Mouse (Mus musculus) MEL (cell line): ENCODE measurements around the gene Ap1ar. TPM values are rescaled to one million over a fixed set of nuclear protein-coding genes. Genes with fewer than 3 reads are reported as not detected.

Experiments
- DNase-seq: peaks from one replicate; pipeline ENCODE4 v3.0.0; 2011; ENCODE audit warnings: low read depth, low spot score
- H3K27ac ChIP-seq: 2 replicates; pipeline ENCODE4 v1.5.1; 2012; ENCODE audit warnings: low read depth, mild to moderate bottlenecking, control low read depth, low read length, moderate library complexity; ENCODE audit not compliant: control insufficient read depth
- H3K27me3 ChIP-seq, 2 experiments: fragments of 150-350 bp in 1 of 2; sonication (generic) in 1 of 2; 2 replicates each; pipeline ENCODE4 v1.6.1; 2012; ENCODE audit warnings: low read length in 2 of 2, mild to moderate bottlenecking in 2 of 2, improper control_type of control experiment in 1 of 2, moderate library complexity in 1 of 2; ENCODE audit not compliant: insufficient read depth in 2 of 2, control insufficient read depth in 1 of 2
- H3K36me3 ChIP-seq, 2 experiments: 2 replicates each; pipeline ENCODE4 v1.6.1; 2012 to 2014; ENCODE audit warnings: low read length in 2 of 2, improper control_type of control experiment in 1 of 2, inconsistent platforms in 1 of 2, mild to moderate bottlenecking in 1 of 2; ENCODE audit not compliant: insufficient read depth in 2 of 2, control insufficient read depth in 1 of 2
- H3K4me1 ChIP-seq, 2 experiments: fragments of 150-350 bp in 1 of 2; sonication (generic) in 1 of 2; 2 replicates each; pipeline ENCODE4 v1.6.1; 2012; ENCODE audit warnings: low read length in 2 of 2, improper control_type of control experiment in 1 of 2, mild to moderate bottlenecking in 1 of 2; ENCODE audit not compliant: insufficient read depth in 2 of 2, control insufficient read depth in 1 of 2
- H3K4me3 ChIP-seq, 2 experiments: fragments of 150-350 bp in 1 of 2; sonication (generic) in 1 of 2; 2 replicates each; pipeline ENCODE4 v1.5.1; 2012; ENCODE audit warnings: low read depth in 2 of 2, low read length in 2 of 2, mild to moderate bottlenecking in 2 of 2, moderate library complexity in 2 of 2, control low read depth in 1 of 2, improper control_type of control experiment in 1 of 2; ENCODE audit not compliant: control insufficient read depth in 1 of 2, insufficient read depth in 1 of 2
- H3K79me2 ChIP-seq: 2 replicates; pipeline ENCODE4 v1.6.1; 2012; ENCODE audit warnings: mild to moderate bottlenecking, low read length, moderate library complexity; ENCODE audit not compliant: control insufficient read depth, poor library complexity, insufficient read depth
- H3K9ac ChIP-seq: 2 replicates; pipeline ENCODE4 v1.6.1; 2012; ENCODE audit warnings: low read depth, mild to moderate bottlenecking, control low read depth, low read length, moderate library complexity; ENCODE audit not compliant: control insufficient read depth, poor library complexity, severe bottlenecking
- H3K9me3 ChIP-seq: fragments of 150-350 bp; sonication (generic); replicated peaks from 2 replicates; pipeline ENCODE4 v1.6.1; 2012; ENCODE audit warnings: mild to moderate bottlenecking, low read length, improper control_type of control experiment, moderate library complexity; ENCODE audit not compliant: insufficient read depth
- EP300 ChIP-seq, 2 experiments: IDR thresholded peaks; 2 replicates each; pipeline ENCODE4 v1.6.1; 2011; ENCODE audit warnings: improper control_type of control experiment in 2 of 2, low read length in 2 of 2, low read depth in 1 of 2, mild to moderate bottlenecking in 1 of 2
- GABPA ChIP-seq: IDR thresholded peaks from 2 replicates; pipeline ENCODE4 v1.6.1; 2012; ENCODE audit warnings: low read depth, mild to moderate bottlenecking, inconsistent platforms, low read length, improper control_type of control experiment, moderate library complexity
- GATA1 ChIP-seq: IDR thresholded peaks from 2 replicates; pipeline ENCODE4 v1.6.1; 2011; ENCODE audit warnings: low read depth, low read length, improper control_type of control experiment
- MAFK ChIP-seq: IDR thresholded peaks from 2 replicates; pipeline ENCODE4 v1.6.1; 2011; ENCODE audit warnings: low read depth, mild to moderate bottlenecking, low read length, improper control_type of control experiment, borderline replicate concordance
- MEF2A ChIP-seq: IDR thresholded peaks from 2 replicates; pipeline ENCODE4 v1.6.1; 2014; ENCODE audit warnings: low read depth, mild to moderate bottlenecking, inconsistent platforms, low read length, improper control_type of control experiment; ENCODE audit not compliant: poor library complexity, insufficient replicate concordance, severe bottlenecking; ENCODE audit errors: extremely low read depth
- MYB ChIP-seq: IDR thresholded peaks from 2 replicates; pipeline ENCODE4 v1.6.1; 2011; ENCODE audit warnings: mild to moderate bottlenecking, low read depth, low read length, improper control_type of control experiment
- NRF1 ChIP-seq: IDR thresholded peaks from 2 replicates; pipeline ENCODE4 v1.6.1; 2014; ENCODE audit warnings: low read depth, mild to moderate bottlenecking, inconsistent platforms, low read length, improper control_type of control experiment, moderate library complexity; ENCODE audit not compliant: poor library complexity, insufficient read depth, severe bottlenecking
- POLR2A ChIP-seq, 2 experiments: IDR thresholded peaks; 2 replicates each; pipeline ENCODE4 v1.6.1; 2011 to 2012; ENCODE audit warnings: low read length in 2 of 2, mild to moderate bottlenecking in 2 of 2, control low read depth in 1 of 2, improper control_type of control experiment in 1 of 2, low read depth in 1 of 2, moderate library complexity in 1 of 2; ENCODE audit not compliant: control insufficient read depth in 1 of 2, insufficient read depth in 1 of 2, poor library complexity in 1 of 2
- POLR2AphosphoS2 ChIP-seq: IDR thresholded peaks from 2 replicates; pipeline ENCODE4 v1.6.1; 2011; ENCODE audit warnings: low read length, improper control_type of control experiment
- SMC3 ChIP-seq: IDR thresholded peaks from 2 replicates; pipeline ENCODE4 v1.6.1; 2011; ENCODE audit warnings: low read depth, low read length, improper control_type of control experiment
- TCF12 ChIP-seq: IDR thresholded peaks from 2 replicates; pipeline ENCODE4 v1.6.1; 2014; ENCODE audit warnings: low read depth, mild to moderate bottlenecking, inconsistent platforms, low read length, improper control_type of control experiment, moderate library complexity
- USF1 ChIP-seq: IDR thresholded peaks from 2 replicates; pipeline ENCODE4 v1.6.1; 2014; ENCODE audit warnings: low read depth, mild to moderate bottlenecking, inconsistent platforms, low read length, improper control_type of control experiment, moderate library complexity
- USF2 ChIP-seq, 2 experiments: IDR thresholded peaks; 2 replicates each; pipeline ENCODE4 v1.6.1; 2011 to 2012; ENCODE audit warnings: improper control_type of control experiment in 2 of 2, low read length in 2 of 2, borderline replicate concordance in 1 of 2, inconsistent platforms in 1 of 2, low read depth in 1 of 2, mild to moderate bottlenecking in 1 of 2; ENCODE audit not compliant: insufficient read depth in 1 of 2
- polyA plus RNA-seq, 2 experiments: library from polyadenylated mRNA; stranded (reverse) in 1 of 2; unstranded in 1 of 2; fragments of >175 nt in 1 of 2; fragments of >200 nt in 1 of 2; gene quantifications; 2 replicates each; pipeline versions ENCODE4 v1.2.1 to v1.2.4; 2012; ENCODE audit warnings: low replicate concordance in 2 of 2, low read depth in 1 of 2; ENCODE audit not compliant: insufficient read length in 2 of 2, insufficient read depth in 1 of 2, missing spikeins in 1 of 2
- total RNA-seq: library from RNA; depleted of rRNA; stranded (reverse); fragments of 300-350 nt; gene quantifications from 2 replicates; pipeline ENCODE4 v1.2.3, GENCODE M21; 2012

The Ap1ar gene
- total and polyA plus RNA-seq, 3 experiments = 65.0 to 107 TPM; not detected in 1

GRCm38 (mm10) chr3:127837154-127837865, at the start of gene Ap1ar (continued):
- TF ChIP-seq SMC3 (peak; percentile 38), POLR2AphosphoS2 (peak; percentile 33; the same call in 1 of the 2 replicates), USF1 (no peak), MYB (no peak), EP300 (IDR thresholded peaks at IDR 0.05; ENCODE audit: low read depth in 1 of 2, low read length in 2 of 2) (no peak; a peak in 1 of 4 replicates)

DNA sequence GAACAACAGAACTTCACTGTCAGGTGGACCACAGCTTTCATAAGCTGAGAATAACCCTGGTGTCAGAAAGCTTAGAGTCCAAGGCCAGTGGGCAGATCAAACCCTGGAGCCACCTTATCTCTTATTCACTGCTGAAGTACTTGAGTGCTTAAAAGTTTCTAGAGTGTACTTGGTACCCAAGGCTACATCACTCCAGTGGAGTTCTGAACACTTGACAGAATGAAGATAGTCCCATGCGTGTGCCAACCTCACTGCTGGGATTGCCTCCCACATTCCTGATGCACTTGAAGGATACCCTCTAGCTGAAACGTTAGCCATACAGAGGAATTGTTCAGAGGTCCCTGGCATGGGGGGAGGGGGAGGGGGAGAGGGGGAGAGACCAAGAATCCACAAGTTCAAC, 44.4 kb upstream of the Ap1ar start:
- Histone ChIP-seq H3K9me3 (no peaks in the 10 kb centered on the region), H3K36me3 (peaks cover 9 to 22% of the 10 kb centered on the region in 2 experiments), H3K79me2 (peaks cover 29% of the 10 kb centered on the region), H3K9ac (no peak overlapping the region), H3K27me3 (no peaks in the 10 kb centered on the region), H3K4me1 (peaks cover 6 to 9% of the 10 kb centered on the region in 2 experiments), H3K27ac (no peak overlapping the region), H3K4me3 (no peak overlapping the region)
- no peak for DNase-seq
- TF ChIP-seq USF2 (IDR thresholded peaks at IDR 0.05; ENCODE audit: borderline replicate concordance in 1 of 2, insufficient read depth in 1 of 2, low read depth in 1 of 2, low read length in 2 of 2) (no peak), NRF1 (no peak), MEF2A (no peak), GATA1 (no peak), POLR2A (IDR thresholded peaks at IDR 0.05; ENCODE audit: control insufficient read depth in 1 of 2, insufficient read depth in 1 of 2, low read depth in 1 of 2, low read length in 2 of 2, poor library complexity in 1 of 2) (no peak)

- no peak for TF ChIP-seq POLR2A (IDR thresholded peaks at IDR 0.05; ENCODE audit: control insufficient read depth in 1 of 2, insufficient read depth in 1 of 2, low read depth in 1 of 2, low read length in 2 of 2, poor library complexity in 1 of 2)
- TF ChIP-seq MAFK = no peak
- TF ChIP-seq TCF12 = no peak
- no peak for TF ChIP-seq GABPA
- no peak for TF ChIP-seq EP300 (IDR thresholded peaks at IDR 0.05; ENCODE audit: low read depth in 1 of 2, low read length in 2 of 2)
- H3K79me2 ChIP-seq = peaks cover 23% of the 10 kb centered on the region
- DNase-seq = no peak
- no peaks in the 10 kb centered on the region for H3K9me3 ChIP-seq
- 0 out of 4 replicates have a peak, but pooled peaks cover 0 to 2% of the 10 kb centered on the region in 2 experiments for H3K4me1 ChIP-seq
- peaks cover 2 to 21% of the 10 kb centered on the region in 2 experiments for H3K36me3 ChIP-seq
- no peaks in the 10 kb centered on the region for H3K27me3 ChIP-seq
- no peak overlapping the region for H3K4me3 ChIP-seq
- no peak overlapping the region for H3K9ac ChIP-seq
- no peak overlapping the region for H3K27ac ChIP-seq
Observed at GRCm38 (mm10) chr3:127879968-127880367, 42.6 kb upstream of the Ap1ar start.
